Mouse (Mus musculus): ENCODE measurements around the gene Gbx2.
A peak's percentile ranks its signal among the peaks of the same experiment; 100 is the strongest.

Gene Gbx2

GRCm38 (mm10) chr1:89931120-89931519 lies at the start of gene Gbx2:
Gbx2 (minus strand) TSS chr1:89931179.
- no peak for DNase-seq

- peak; percentile 58 for DNase-seq
Observed at GRCm38 (mm10) chr1:89977261-89977660, 46.3 kb upstream of the Gbx2 start.

- DNase-seq: peak; percentile 28
Observed at GRCm38 (mm10) chr1:89976411-89976810, 45.4 kb upstream of the Gbx2 start.

- peak; percentile 41 for DNase-seq
Observed at GRCm38 (mm10) chr1:89974541-89974940, 43.6 kb upstream of the Gbx2 start.

- DNase-seq: peak; percentile 77
Observed at GRCm38 (mm10) chr1:89971848-89972247, 40.9 kb upstream of the Gbx2 start.

GRCm38 (mm10) chr1:89969714-89970110 lies 38.7 kb upstream of the Gbx2 start:
- peak; percentile 55 for DNase-seq

GRCm38 (mm10) chr1:89969072-89969713 lies 38.2 kb upstream of the Gbx2 start:
- DNase-seq: peak; percentile 82

- DNase-seq: peak; percentile 80
Observed at GRCm38 (mm10) chr1:89968111-89968851, 37.3 kb upstream of the Gbx2 start.

GRCm38 (mm10) chr1:89967585-89967984 lies 36.6 kb upstream of the Gbx2 start:
- DNase-seq: peak; percentile 71

- DNase-seq: peak; percentile 79
Observed at GRCm38 (mm10) chr1:89964426-89964825, 33.4 kb upstream of the Gbx2 start.

GRCm38 (mm10) chr1:89963296-89963695 lies 32.3 kb upstream of the Gbx2 start:
- peak; percentile 52 for DNase-seq

- DNase-seq: peak; percentile 33
Observed at GRCm38 (mm10) chr1:89962092-89962491, 31.1 kb upstream of the Gbx2 start.

GRCm38 (mm10) chr1:89959393-89959792 lies 28.4 kb upstream of the Gbx2 start:
- DNase-seq: peak; percentile 78

- DNase-seq: peak; percentile 92
Observed at GRCm38 (mm10) chr1:89943202-89943601, 12.2 kb upstream of the Gbx2 start.

- no peak for DNase-seq
Observed at GRCm38 (mm10) chr1:89942395-89942976, 11.5 kb upstream of the Gbx2 start.

- no peak for DNase-seq
Observed at GRCm38 (mm10) chr1:89941701-89942381, 10.9 kb upstream of the Gbx2 start.

- no peak for DNase-seq
Observed at GRCm38 (mm10) chr1:89940961-89941524, 10.1 kb upstream of the Gbx2 start.

GRCm38 (mm10) chr1:89939981-89940726 lies 9.2 kb upstream of the Gbx2 start:
- peak; percentile 96 for DNase-seq

- no peak for DNase-seq
Observed at GRCm38 (mm10) chr1:89939596-89939960, 8.6 kb upstream of the Gbx2 start.

GRCm38 (mm10) chr1:89938884-89939595 lies 8.1 kb upstream of the Gbx2 start:
- no peak for DNase-seq

- DNase-seq: no peak
Observed at GRCm38 (mm10) chr1:89935493-89936348, 4.7 kb upstream of the Gbx2 start.

Data from heart, adult 11 months (tissue).